Mouse (Mus musculus): Measurements from ENCODE around the gene Tbrg4.

- TF ChIP-seq CTCF (conservative IDR thresholded peaks at IDR 0.05; ENCODE audit: low read length), result no peak
- TF ChIP-seq NANOG (IDR thresholded peaks at IDR 0.05; ENCODE audit: borderline replicate concordance, low read length), result no peak
- no peak for TF ChIP-seq POU5F1 (IDR thresholded peaks at IDR 0.05; ENCODE audit: borderline replicate concordance, low read length)
Observed at GRCm38 (mm10) chr11:6595339-6595738, 30.5 kb downstream of the Tbrg4 start.
